In genomic region chr19:24557456-24557855, GRCm38 (mm10) we compare ENCODE assay signal across 8 mouse cellular contexts. TPM values are rescaled to one million over a fixed set of nuclear protein-coding genes. Genes with fewer than 3 reads are reported as not detected.
DNase-seq lines count a peak whose midpoint lies in the region; ATAC-seq and TF ChIP-seq lines count a peak whose summit lies in the region.

No protein-coding gene starts in this region.

- H3K27ac ChIP-seq in heart, adult 2 months = no peak overlapping the region
- H3K27ac ChIP-seq in forebrain, embryonic 16.5 days (ENCODE audit: low read length) = no peak overlapping the region
- no peak overlapping the region for H3K27ac ChIP-seq in limb, embryonic 11.5 days (replicated peaks; ENCODE audit: low read depth, low read length)
- no peak overlapping the region for H3K27ac ChIP-seq in midbrain, embryonic 16.5 days (ENCODE audit: low read length)

- H3K27me3 ChIP-seq in heart, adult 2 months (ENCODE audit: control insufficient read depth, insufficient read depth, low read length) = peaks cover 3% of the 10 kb centered on the region; the same call in 1 of the 2 replicates
- peaks cover 10% of the 10 kb centered on the region; the same call in 1 of the 2 replicates for H3K27me3 ChIP-seq in forebrain, embryonic 16.5 days (replicated peaks; ENCODE audit: control insufficient read depth, insufficient read depth, low read length)
- peaks cover 10% of the 10 kb centered on the region for H3K27me3 ChIP-seq in limb, embryonic 11.5 days (ENCODE audit: control insufficient read depth, insufficient read depth, low read length)
- peaks cover 4% of the 10 kb centered on the region; the same call in 1 of the 2 replicates for H3K27me3 ChIP-seq in midbrain, embryonic 16.5 days (ENCODE audit: control insufficient read depth, insufficient read depth, low read depth, low read length)

- intact Hi-C loops in heart, adult 2 months (cut with DNase I) = loop anchor here (2.0 to 5.0 kb wide), 4 partner anchors 47 to 257 kb away; no protein-coding TSS in a partner anchor

- H3K36me3 ChIP-seq in heart, adult 2 months (ENCODE audit: control insufficient read depth, insufficient read depth, low read length) = no peaks in the 10 kb centered on the region
- H3K36me3 ChIP-seq in forebrain, embryonic 16.5 days (ENCODE audit: control insufficient read depth, insufficient read depth) = no peaks in the 10 kb centered on the region
- H3K36me3 ChIP-seq in limb, embryonic 11.5 days (ENCODE audit: control insufficient read depth, insufficient read depth, low read length) = no peaks in the 10 kb centered on the region
- H3K36me3 ChIP-seq in midbrain, embryonic 16.5 days (ENCODE audit: control insufficient read depth, insufficient read depth, low read length) = no peaks in the 10 kb centered on the region

- peaks cover 2% of the 10 kb centered on the region for H3K4me1 ChIP-seq in heart, adult 2 months (ENCODE audit: control insufficient read depth, insufficient read depth, low read length)
- H3K4me1 ChIP-seq in forebrain, embryonic 16.5 days (replicated peaks; ENCODE audit: control insufficient read depth, insufficient read depth, low read length) = peaks cover 20% of the 10 kb centered on the region
- H3K4me1 ChIP-seq in limb, embryonic 11.5 days (ENCODE audit: control insufficient read depth, insufficient read depth, low read length) = no peaks in the 10 kb centered on the region
- peaks cover 10% of the 10 kb centered on the region for H3K4me1 ChIP-seq in midbrain, embryonic 16.5 days (ENCODE audit: control insufficient read depth, insufficient read depth, low read length)

- H3K4me3 ChIP-seq in heart, adult 2 months = no peak overlapping the region
- H3K4me3 ChIP-seq in forebrain, embryonic 16.5 days (replicated peaks; ENCODE audit: low read length) = no peak overlapping the region
- no peak overlapping the region for H3K4me3 ChIP-seq in limb, embryonic 11.5 days (ENCODE audit: low read depth, low read length)
- no peak overlapping the region for H3K4me3 ChIP-seq in midbrain, embryonic 16.5 days (ENCODE audit: low read depth, low read length)

- TF ChIP-seq POLR2A in heart, adult 2 months (IDR thresholded peaks at IDR 0.05; ENCODE audit: insufficient read depth, low read depth, low read length) = no peak

- H3K4me2 ChIP-seq in forebrain, embryonic 16.5 days (ENCODE audit: low read length) = peak overlapping the region; percentile 84; the same call in 1 of the 2 replicates
- no peak overlapping the region for H3K4me2 ChIP-seq in limb, embryonic 11.5 days (ENCODE audit: low read depth, severe bottlenecking)
- H3K4me2 ChIP-seq in midbrain, embryonic 16.5 days (ENCODE audit: low read length) = peak overlapping the region; percentile 18; the same call in 1 of the 2 replicates

- no peaks in the 10 kb centered on the region for H3K79me2 ChIP-seq in heart, adult 2 months (replicated peaks; ENCODE audit: control insufficient read depth, insufficient read depth, low read length)

- TF ChIP-seq CTCF in heart, adult 2 months (IDR thresholded peaks at IDR 0.05) = peak; percentile 53

- DNase-seq in heart, adult 2 months = peak; percentile 20 to 29
- DNase-seq in heart, adult 9 months (ENCODE audit: low spot score in 2 of 2) = no peak
- DNase-seq in adrenal gland, adult 2 months = peak; percentile 59
- DNase-seq in limb, embryonic 11.5 days (ENCODE audit: low spot score) = peak; percentile 69
- DNase-seq in thymus, postnatal 4 days = peak; percentile 60
- DNase-seq in MN1 (ENCODE audit: low spot score) = no peak

- WGBS in heart, adult 2 months = 5% methylated on average over 11 of the region's 11 CpGs
- 3% methylated on average over 11 of the region's 11 CpGs for WGBS in forebrain, embryonic 16.5 days
- WGBS in limb, embryonic 11.5 days = under 1% methylated on average over 11 of the region's 11 CpGs
- WGBS in midbrain, embryonic 16.5 days = 0% methylated on average over 11 of the region's 11 CpGs

- ATAC-seq in forebrain, embryonic 16.5 days = no peak
- ATAC-seq in limb, embryonic 11.5 days (ENCODE audit: insufficient number of reproducible peaks, low FRiP score, low TSS enrichment, low read depth) = no peak
- no peak for ATAC-seq in midbrain, embryonic 16.5 days

- no peak for TF ChIP-seq EP300 in heart, adult 2 months (IDR thresholded peaks at IDR 0.05; ENCODE audit: insufficient read depth, low read depth, low read length)

- H3K9me3 ChIP-seq in forebrain, embryonic 16.5 days (ENCODE audit: control insufficient read depth, low read length) = no peaks in the 10 kb centered on the region
- no peaks in the 10 kb centered on the region for H3K9me3 ChIP-seq in limb, embryonic 11.5 days (ENCODE audit: control insufficient read depth, low read length)
- no peaks in the 10 kb centered on the region for H3K9me3 ChIP-seq in midbrain, embryonic 16.5 days (replicated peaks; ENCODE audit: control insufficient read depth, low read length, poor library complexity, severe bottlenecking)

- H3K9ac ChIP-seq in heart, adult 2 months (ENCODE audit: low read depth, low read length) = no peak overlapping the region
- H3K9ac ChIP-seq in forebrain, embryonic 16.5 days (replicated peaks; ENCODE audit: low read depth, low read length) = no peak overlapping the region
- no peak overlapping the region for H3K9ac ChIP-seq in limb, embryonic 11.5 days (ENCODE audit: low read length)
- H3K9ac ChIP-seq in midbrain, embryonic 16.5 days (ENCODE audit: low read depth, low read length) = no peak overlapping the region

RNA-seq across cellular contexts. Expression of gene Pip5k1b, which starts 1.8 kb away (rescaled TPM):
- total RNA-seq in heart, adult 2 months (2021) = 10 to 100 TPM; 22.2 to 23.1 TPM
- polyA plus RNA-seq in heart, adult 2 months (2012; rRNA removed) = 14.6 and 24.0 TPM in 2 replicates
- total RNA-seq in adrenal gland, adult 2 months (2021) = 10 to 100 TPM; 14.2 to 18.7 TPM
- 3.6 and 4.3 TPM in 2 replicates for polyA plus RNA-seq in adrenal gland, adult 2 months (2012; rRNA removed)
- 1.8 and 2.2 TPM in 2 replicates for polyA plus RNA-seq in forebrain, embryonic 16.5 days (2015; fragmentation: Nextera tagmentation; extraction: Ambion mirVana)
- polyA plus RNA-seq in limb, embryonic 11.5 days (2014; fragmentation: Nextera tagmentation; extraction: Ambion mirVana) = 0.52 and 0.61 TPM in 2 replicates
- polyA plus RNA-seq in midbrain, embryonic 16.5 days (2015; fragmentation: Nextera tagmentation; extraction: Ambion mirVana) = 1.0 and 1.6 TPM in 2 replicates

Comparison
In these comparisons a context has a peak if more than half of its experiments do, and no peak if none do; other contexts are left out.
1. DNase-seq: peak in heart, adult 2 months (2 of 2), adrenal gland, adult 2 months (single experiment), limb, embryonic 11.5 days (single experiment) and thymus, postnatal 4 days (single experiment); none in heart, adult 9 months (0 of 2) and MN1 (single experiment).